Mouse (Mus musculus) MEL (cell line): ENCODE results near the gene Lmx1b. TPM values are rescaled to one million over a fixed set of nuclear protein-coding genes. Genes with fewer than 3 reads are reported as not detected.

ENCODE experiments used
- DNase-seq: peaks from one replicate; pipeline ENCODE4 v3.0.0; 2011; ENCODE audit warnings: low read depth, low spot score
- H3K27ac ChIP-seq: 2 replicates; pipeline ENCODE4 v1.5.1; 2012; ENCODE audit warnings: low read depth, mild to moderate bottlenecking, control low read depth, low read length, moderate library complexity; ENCODE audit not compliant: control insufficient read depth
- H3K27me3 ChIP-seq, 2 experiments: fragments of 150-350 bp in 1 of 2; sonication (generic) in 1 of 2; 2 replicates each; pipeline ENCODE4 v1.6.1; 2012; ENCODE audit warnings: low read length in 2 of 2, mild to moderate bottlenecking in 2 of 2, improper control_type of control experiment in 1 of 2, moderate library complexity in 1 of 2; ENCODE audit not compliant: insufficient read depth in 2 of 2, control insufficient read depth in 1 of 2
- H3K36me3 ChIP-seq, 2 experiments: 2 replicates each; pipeline ENCODE4 v1.6.1; 2012 to 2014; ENCODE audit warnings: low read length in 2 of 2, improper control_type of control experiment in 1 of 2, inconsistent platforms in 1 of 2, mild to moderate bottlenecking in 1 of 2; ENCODE audit not compliant: insufficient read depth in 2 of 2, control insufficient read depth in 1 of 2
- H3K4me1 ChIP-seq, 2 experiments: fragments of 150-350 bp in 1 of 2; sonication (generic) in 1 of 2; 2 replicates each; pipeline ENCODE4 v1.6.1; 2012; ENCODE audit warnings: low read length in 2 of 2, improper control_type of control experiment in 1 of 2, mild to moderate bottlenecking in 1 of 2; ENCODE audit not compliant: insufficient read depth in 2 of 2, control insufficient read depth in 1 of 2
- H3K4me3 ChIP-seq, 2 experiments: fragments of 150-350 bp in 1 of 2; sonication (generic) in 1 of 2; 2 replicates each; pipeline ENCODE4 v1.5.1; 2012; ENCODE audit warnings: low read depth in 2 of 2, low read length in 2 of 2, mild to moderate bottlenecking in 2 of 2, moderate library complexity in 2 of 2, control low read depth in 1 of 2, improper control_type of control experiment in 1 of 2; ENCODE audit not compliant: control insufficient read depth in 1 of 2, insufficient read depth in 1 of 2
- H3K79me2 ChIP-seq: 2 replicates; pipeline ENCODE4 v1.6.1; 2012; ENCODE audit warnings: mild to moderate bottlenecking, low read length, moderate library complexity; ENCODE audit not compliant: control insufficient read depth, poor library complexity, insufficient read depth
- H3K9ac ChIP-seq: 2 replicates; pipeline ENCODE4 v1.6.1; 2012; ENCODE audit warnings: low read depth, mild to moderate bottlenecking, control low read depth, low read length, moderate library complexity; ENCODE audit not compliant: control insufficient read depth, poor library complexity, severe bottlenecking
- H3K9me3 ChIP-seq: fragments of 150-350 bp; sonication (generic); replicated peaks from 2 replicates; pipeline ENCODE4 v1.6.1; 2012; ENCODE audit warnings: mild to moderate bottlenecking, low read length, improper control_type of control experiment, moderate library complexity; ENCODE audit not compliant: insufficient read depth
- BHLHE40 ChIP-seq: IDR thresholded peaks from 2 replicates; pipeline ENCODE4 v1.6.1; 2012; ENCODE audit warnings: low read depth, mild to moderate bottlenecking, inconsistent platforms, low read length, improper control_type of control experiment, borderline replicate concordance
- CHD2 ChIP-seq: IDR thresholded peaks from 2 replicates; pipeline ENCODE4 v1.6.1; 2011; ENCODE audit warnings: low read length, improper control_type of control experiment
- CTCF ChIP-seq, 3 experiments: IDR thresholded peaks in 2 of 3; conservative IDR thresholded peaks in 1 of 3; 2 replicates each; pipeline ENCODE4 v1.5.1; 2011 to 2012; ENCODE audit warnings: low read length in 3 of 3, low read depth in 2 of 3, mild to moderate bottlenecking in 2 of 3, improper control_type of control experiment in 1 of 3, inconsistent platforms in 1 of 3, mixed read lengths in 1 of 3, moderate library complexity in 1 of 3; ENCODE audit not compliant: control insufficient read depth in 1 of 3, insufficient read depth in 1 of 3, poor library complexity in 1 of 3, severe bottlenecking in 1 of 3
- ELF1 ChIP-seq: IDR thresholded peaks from 2 replicates; pipeline ENCODE4 v1.6.1; 2014; ENCODE audit warnings: low read depth, mild to moderate bottlenecking, inconsistent platforms, low read length, improper control_type of control experiment, moderate library complexity
- GATA1 ChIP-seq: IDR thresholded peaks from 2 replicates; pipeline ENCODE4 v1.6.1; 2011; ENCODE audit warnings: low read depth, low read length, improper control_type of control experiment
- HCFC1 ChIP-seq: IDR thresholded peaks from 2 replicates; pipeline ENCODE4 v1.6.1; 2012; ENCODE audit warnings: low read depth, mild to moderate bottlenecking, inconsistent platforms, low read length, improper control_type of control experiment, moderate library complexity
- KAT2A ChIP-seq: conservative IDR thresholded peaks from 2 replicates; pipeline ENCODE4 v1.6.1; 2012; ENCODE audit warnings: low read depth, low read length, improper control_type of control experiment, inconsistent platforms
- MAFK ChIP-seq: IDR thresholded peaks from 2 replicates; pipeline ENCODE4 v1.6.1; 2011; ENCODE audit warnings: low read depth, mild to moderate bottlenecking, low read length, improper control_type of control experiment, borderline replicate concordance
- MAX ChIP-seq: IDR thresholded peaks from 2 replicates; pipeline ENCODE4 v1.6.1; 2011; ENCODE audit warnings: low read length, improper control_type of control experiment
- MEF2A ChIP-seq: IDR thresholded peaks from 2 replicates; pipeline ENCODE4 v1.6.1; 2014; ENCODE audit warnings: low read depth, mild to moderate bottlenecking, inconsistent platforms, low read length, improper control_type of control experiment; ENCODE audit not compliant: poor library complexity, insufficient replicate concordance, severe bottlenecking; ENCODE audit errors: extremely low read depth
- MXI1 ChIP-seq: IDR thresholded peaks from 2 replicates; pipeline ENCODE4 v1.6.1; 2011; ENCODE audit warnings: mild to moderate bottlenecking, low read depth, low read length, improper control_type of control experiment
- MYB ChIP-seq: IDR thresholded peaks from 2 replicates; pipeline ENCODE4 v1.6.1; 2011; ENCODE audit warnings: mild to moderate bottlenecking, low read depth, low read length, improper control_type of control experiment
- MYC ChIP-seq: IDR thresholded peaks from 2 replicates; pipeline ENCODE4 v1.6.1; 2011; ENCODE audit warnings: low read depth, mild to moderate bottlenecking, low read length, improper control_type of control experiment, moderate library complexity
- NRF1 ChIP-seq: IDR thresholded peaks from 2 replicates; pipeline ENCODE4 v1.6.1; 2014; ENCODE audit warnings: low read depth, mild to moderate bottlenecking, inconsistent platforms, low read length, improper control_type of control experiment, moderate library complexity; ENCODE audit not compliant: poor library complexity, insufficient read depth, severe bottlenecking
- POLR2A ChIP-seq, 2 experiments: IDR thresholded peaks; 2 replicates each; pipeline ENCODE4 v1.6.1; 2011 to 2012; ENCODE audit warnings: low read length in 2 of 2, mild to moderate bottlenecking in 2 of 2, control low read depth in 1 of 2, improper control_type of control experiment in 1 of 2, low read depth in 1 of 2, moderate library complexity in 1 of 2; ENCODE audit not compliant: control insufficient read depth in 1 of 2, insufficient read depth in 1 of 2, poor library complexity in 1 of 2
- POLR2AphosphoS2 ChIP-seq: IDR thresholded peaks from 2 replicates; pipeline ENCODE4 v1.6.1; 2011; ENCODE audit warnings: low read length, improper control_type of control experiment
- POLR2AphosphoS5 ChIP-seq: IDR thresholded peaks from 2 replicates; pipeline ENCODE4 v1.6.1; 2012; ENCODE audit warnings: low read depth, borderline replicate concordance, mild to moderate bottlenecking, inconsistent platforms, low read length, moderate library complexity, mixed read lengths
- RAD21 ChIP-seq: IDR thresholded peaks from 2 replicates; pipeline ENCODE4 v1.6.1; 2011; ENCODE audit warnings: mild to moderate bottlenecking, low read depth, low read length, improper control_type of control experiment
- SMC3 ChIP-seq: IDR thresholded peaks from 2 replicates; pipeline ENCODE4 v1.6.1; 2011; ENCODE audit warnings: low read depth, low read length, improper control_type of control experiment
- TAL1 ChIP-seq: IDR thresholded peaks from 2 replicates; pipeline ENCODE4 v1.6.1; 2012; ENCODE audit warnings: mild to moderate bottlenecking, inconsistent platforms, low read length, moderate library complexity, mixed read lengths
- USF1 ChIP-seq: IDR thresholded peaks from 2 replicates; pipeline ENCODE4 v1.6.1; 2014; ENCODE audit warnings: low read depth, mild to moderate bottlenecking, inconsistent platforms, low read length, improper control_type of control experiment, moderate library complexity
- ZC3H11A ChIP-seq: IDR thresholded peaks from 2 replicates; pipeline ENCODE4 v1.6.1; 2012; ENCODE audit warnings: low read depth, mild to moderate bottlenecking, inconsistent platforms, low read length, improper control_type of control experiment
- ZKSCAN1 ChIP-seq: IDR thresholded peaks from 2 replicates; pipeline ENCODE4 v1.6.1; 2012; ENCODE audit warnings: low read depth, mild to moderate bottlenecking, inconsistent platforms, low read length, improper control_type of control experiment, moderate library complexity
- ZNF384 ChIP-seq: IDR thresholded peaks from 2 replicates; pipeline ENCODE4 v1.6.1; 2012; ENCODE audit warnings: low read depth, mild to moderate bottlenecking, inconsistent platforms, low read length, improper control_type of control experiment
- polyA plus RNA-seq, 2 experiments: library from polyadenylated mRNA; stranded (reverse) in 1 of 2; unstranded in 1 of 2; fragments of >175 nt in 1 of 2; fragments of >200 nt in 1 of 2; gene quantifications; 2 replicates each; pipeline versions ENCODE4 v1.2.1 to v1.2.4; 2012; ENCODE audit warnings: low replicate concordance in 2 of 2, low read depth in 1 of 2; ENCODE audit not compliant: insufficient read length in 2 of 2, insufficient read depth in 1 of 2, missing spikeins in 1 of 2
- total RNA-seq: library from RNA; depleted of rRNA; stranded (reverse); fragments of 300-350 nt; gene quantifications from 2 replicates; pipeline ENCODE4 v1.2.3, GENCODE M21; 2012

The Lmx1b gene
- total and polyA plus RNA-seq, 3 experiments = not detected

DNA sequence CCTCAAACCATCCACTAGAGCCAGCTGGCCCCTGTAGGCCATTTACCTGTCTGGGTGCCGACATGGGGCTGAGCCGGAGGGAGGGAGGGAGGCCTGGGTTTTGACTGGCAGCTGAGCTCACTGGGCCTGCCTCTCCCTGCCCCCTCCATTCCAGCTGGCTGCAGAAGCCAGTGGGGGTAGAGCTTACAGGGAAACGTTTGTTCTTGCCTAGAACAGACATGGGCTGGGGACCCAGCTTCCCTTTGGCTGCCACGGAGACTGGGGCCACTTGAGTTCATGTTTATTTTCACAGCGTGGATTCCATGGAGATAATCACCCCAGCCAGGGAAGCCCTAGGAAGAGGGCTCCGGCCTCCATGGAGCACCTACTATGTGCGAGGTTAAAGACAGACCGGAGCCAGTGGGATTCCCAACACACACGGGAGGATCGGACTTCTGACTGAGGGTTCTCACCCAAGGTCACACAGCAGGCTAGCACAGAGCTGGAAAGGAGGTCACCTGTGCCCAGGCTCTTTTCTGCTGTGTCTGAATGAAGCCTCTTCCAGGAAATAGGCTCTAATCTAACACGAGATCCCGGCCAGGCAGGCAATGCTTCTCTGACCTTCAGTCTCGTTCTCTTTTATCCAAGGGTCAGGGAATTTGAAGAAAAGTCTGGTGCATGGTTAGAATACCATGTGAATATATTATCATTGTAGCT, 25.2 kb upstream of the Lmx1b start:
- H3K4me1 ChIP-seq = no peaks in the 10 kb centered on the region
- H3K27ac ChIP-seq = no peak overlapping the region
- TF ChIP-seq RAD21 (no peak), CHD2 (no peak), CTCF (IDR thresholded peaks at IDR 0.05 in 2 of 3, conservative IDR thresholded peaks at IDR 0.05 in 1 of 3; ENCODE audit: control insufficient read depth in 1 of 3, insufficient read depth in 1 of 3, low read depth in 2 of 3, low read length in 3 of 3, poor library complexity in 1 of 3, severe bottlenecking in 1 of 3) (no peak), ZKSCAN1 (no peak), POLR2AphosphoS2 (no peak), KAT2A (no peak), MYB (no peak), BHLHE40 (no peak), POLR2AphosphoS5 (no peak), MAFK (no peak), MYC (no peak), ZC3H11A (no peak), SMC3 (no peak), ZNF384 (no peak)
- H3K4me3 ChIP-seq = no peak overlapping the region
- H3K9me3 ChIP-seq = no peaks in the 10 kb centered on the region
- H3K79me2 ChIP-seq = no peaks in the 10 kb centered on the region
- H3K27me3 ChIP-seq = no peaks in the 10 kb centered on the region; a peak in 1 of 4 replicates
- no peaks in the 10 kb centered on the region for H3K36me3 ChIP-seq
- no peak for DNase-seq
- no peak overlapping the region for H3K9ac ChIP-seq

DNA sequence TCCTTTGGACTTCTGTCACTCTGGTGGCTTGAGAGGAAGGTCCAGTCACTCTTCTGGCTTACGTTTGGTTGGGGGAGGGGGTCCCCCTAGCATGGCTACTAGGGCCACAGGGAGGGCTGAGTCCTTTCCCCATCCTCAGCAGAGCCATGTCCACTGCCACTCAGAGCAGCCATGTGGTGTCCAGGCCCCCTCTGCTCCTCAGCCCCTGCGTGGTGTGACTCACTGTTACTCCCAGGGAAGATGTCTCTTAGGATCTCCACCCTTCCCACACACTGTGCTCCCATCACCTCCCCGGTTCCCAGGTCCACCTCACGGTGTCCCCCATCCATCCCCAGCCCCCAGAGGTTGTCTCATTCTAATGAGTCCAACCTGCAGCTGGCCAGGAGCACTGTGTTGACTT, 24.4 kb upstream of the Lmx1b start:
- no peak overlapping the region for H3K4me3 ChIP-seq
- H3K9ac ChIP-seq = no peak overlapping the region
- no peaks in the 10 kb centered on the region for H3K9me3 ChIP-seq
- H3K36me3 ChIP-seq = no peaks in the 10 kb centered on the region
- no peak overlapping the region for H3K27ac ChIP-seq
- no peaks in the 10 kb centered on the region for H3K4me1 ChIP-seq
- no peak for TF ChIP-seq CHD2
- no peak for TF ChIP-seq CTCF (IDR thresholded peaks at IDR 0.05 in 2 of 3, conservative IDR thresholded peaks at IDR 0.05 in 1 of 3; ENCODE audit: control insufficient read depth in 1 of 3, insufficient read depth in 1 of 3, low read depth in 2 of 3, low read length in 3 of 3, poor library complexity in 1 of 3, severe bottlenecking in 1 of 3)
- no peak for TF ChIP-seq SMC3
- no peak for TF ChIP-seq NRF1
- TF ChIP-seq POLR2A (IDR thresholded peaks at IDR 0.05; ENCODE audit: control insufficient read depth in 1 of 2, insufficient read depth in 1 of 2, low read depth in 1 of 2, low read length in 2 of 2, poor library complexity in 1 of 2) = no peak
- TF ChIP-seq MAFK = no peak
- TF ChIP-seq USF1 = no peak
- TF ChIP-seq ELF1 = no peak
- no peak for TF ChIP-seq ZNF384
- TF ChIP-seq BHLHE40 = no peak
- no peak for TF ChIP-seq MAX
- no peak for TF ChIP-seq ZKSCAN1
- TF ChIP-seq TAL1 = no peak
- TF ChIP-seq MEF2A = no peak
- no peak for TF ChIP-seq GATA1
- no peak for TF ChIP-seq HCFC1
- TF ChIP-seq POLR2AphosphoS5 = no peak
- no peak for TF ChIP-seq MXI1
- no peak for TF ChIP-seq POLR2AphosphoS2
- no peak for DNase-seq
- H3K79me2 ChIP-seq = no peaks in the 10 kb centered on the region
- H3K27me3 ChIP-seq = no peaks in the 10 kb centered on the region; a peak in 1 of 4 replicates
